Mouse (Mus musculus): Measurements from ENCODE around the gene Heyl.

- TF ChIP-seq GATA1 (IDR thresholded peaks at IDR 0.05; ENCODE audit: low read length) (no peak), TAL1 (IDR thresholded peaks at IDR 0.05; ENCODE audit: low read length) (no peak)
These were observed 62.3 kb downstream of the Heyl start for GRCm38 (mm10) chr4:123295516-123296147.

Data from erythroblast, embryonic 14.5 days (primary cell).